Comparison of ENCODE assay signal across 13 mouse cellular contexts in genomic region chr11:24094086-24094487, GRCm38 (mm10). TPM values are rescaled to one million over a fixed set of nuclear protein-coding genes. Genes with fewer than 3 reads are reported as not detected.
DNase-seq lines count a peak whose midpoint lies in the region; ATAC-seq and TF ChIP-seq lines count a peak whose summit lies in the region.
"Had no signal": no experiment of that assay in that cellular context is flagged by ENCODE, and none has a peak within 500 bp of the region (broad histone marks: within the 10 kb centered on the region; RNA-seq: fewer than 3 reads in every experiment).

No protein-coding gene starts in this region.

- peaks cover 48% of the 10 kb centered on the region for H3K27me3 ChIP-seq in kidney, postnatal 0 days (ENCODE audit: insufficient read depth, low read length)
- H3K27me3 ChIP-seq in kidney, embryonic 15.5 days = peaks cover 90% of the 10 kb centered on the region
- H3K27me3 ChIP-seq in G1E (ENCODE audit: insufficient read depth, low read length) = no peaks in the 10 kb centered on the region
- H3K27me3 ChIP-seq in liver, postnatal 0 days (ENCODE audit: insufficient read depth, low read length) = no peaks in the 10 kb centered on the region

- no peaks in the 10 kb centered on the region for H3K36me3 ChIP-seq in kidney, postnatal 0 days (ENCODE audit: insufficient read depth, low read length)
- no peaks in the 10 kb centered on the region for H3K36me3 ChIP-seq in kidney, embryonic 15.5 days
- H3K36me3 ChIP-seq in G1E (replicated peaks) = peaks cover 75% of the 10 kb centered on the region
- no peaks in the 10 kb centered on the region for H3K36me3 ChIP-seq in liver, postnatal 0 days (replicated peaks; ENCODE audit: insufficient read depth, low read length)

- H3K4me2 ChIP-seq in kidney, postnatal 0 days (ENCODE audit: low read length) = no peak overlapping the region
- H3K4me2 ChIP-seq in kidney, embryonic 15.5 days = no peak overlapping the region
- H3K4me2 ChIP-seq in liver, postnatal 0 days (ENCODE audit: low read depth, low read length) = no peak overlapping the region

- H3K4me3 ChIP-seq in kidney, postnatal 0 days (replicated peaks; ENCODE audit: low read depth, low read length) = no peak overlapping the region
- no peak overlapping the region for H3K4me3 ChIP-seq in kidney, embryonic 15.5 days (replicated peaks)
- no peak overlapping the region for H3K4me3 ChIP-seq in G1E (ENCODE audit: low read depth, low read length)
- H3K4me3 ChIP-seq in liver, postnatal 0 days (ENCODE audit: low read depth, low read length) = no peak overlapping the region

- TF ChIP-seq POLR2A in brain, embryonic 14.5 days (IDR thresholded peaks at IDR 0.05; ENCODE audit: borderline replicate concordance, extremely low read depth, insufficient read depth, insufficient read length, poor library complexity, severe bottlenecking) = no peak

- TF ChIP-seq EP300 in liver, postnatal 0 days (IDR thresholded peaks at IDR 0.05; ENCODE audit: low read depth) = no peak

- TF ChIP-seq CTCF in kidney, postnatal 0 days (IDR thresholded peaks at IDR 0.05; ENCODE audit: low read depth) = peak; percentile 47; the same call in 1 of the 2 replicates
- TF ChIP-seq CTCF in G1E (IDR thresholded peaks at IDR 0.05; ENCODE audit: low read depth, low read length) = no peak
- peak; percentile 50; the same call in 1 of the 2 replicates for TF ChIP-seq CTCF in brain, embryonic 14.5 days (IDR thresholded peaks at IDR 0.05; ENCODE audit: borderline replicate concordance, extremely low read depth, insufficient read depth, insufficient read length)
- peak; percentile 47 for TF ChIP-seq CTCF in liver, postnatal 0 days (IDR thresholded peaks at IDR 0.05; ENCODE audit: low read depth)

- no peaks in the 10 kb centered on the region for H3K4me1 ChIP-seq in kidney, postnatal 0 days (replicated peaks; ENCODE audit: insufficient read depth, low read length)
- peaks cover 9% of the 10 kb centered on the region; the same call in 1 of the 2 replicates for H3K4me1 ChIP-seq in kidney, embryonic 15.5 days
- peaks cover 76% of the 10 kb centered on the region for H3K4me1 ChIP-seq in G1E (ENCODE audit: insufficient read depth, low read depth, low read length)
- H3K4me1 ChIP-seq in liver, postnatal 0 days (ENCODE audit: insufficient read depth) = no peaks in the 10 kb centered on the region

- DNase-seq in kidney, postnatal 0 days (ENCODE audit: low spot score) = peak; percentile 40
- DNase-seq in G1E (ENCODE audit: low spot score) = no peak
- DNase-seq in brain, embryonic 14.5 days (ENCODE audit: low read depth) = peak; percentile 65
- no peak for DNase-seq in liver, postnatal 0 days
- no peak for DNase-seq in adrenal gland, postnatal 14 days
- DNase-seq in T-cell, adult 2 months (ENCODE audit: low spot score) = no peak
- DNase-seq: embryo, embryonic 11 days; gastrocnemius, postnatal 14 days; lung, adult 2 months had no signal

- 51% methylated on average over 5 of the region's 5 CpGs for WGBS in kidney, postnatal 0 days
- 52% methylated on average over 5 of the region's 5 CpGs for WGBS in kidney, embryonic 15.5 days
- WGBS in liver, postnatal 0 days (ENCODE audit: insufficient replicate concordance) = 55% methylated on average over 5 of the region's 5 CpGs

- no peaks in the 10 kb centered on the region for H3K9me3 ChIP-seq in kidney, postnatal 0 days (replicated peaks; ENCODE audit: low read length)
- no peaks in the 10 kb centered on the region for H3K9me3 ChIP-seq in kidney, embryonic 15.5 days (replicated peaks)
- H3K9me3 ChIP-seq in G1E (replicated peaks) = no peaks in the 10 kb centered on the region
- H3K9me3 ChIP-seq in liver, postnatal 0 days (ENCODE audit: low read length) = no peaks in the 10 kb centered on the region

- H3K27ac ChIP-seq in kidney, postnatal 0 days = no peak overlapping the region
- no peak overlapping the region for H3K27ac ChIP-seq in kidney, embryonic 15.5 days
- no peak overlapping the region for H3K27ac ChIP-seq in liver, postnatal 0 days (ENCODE audit: low read depth)

- ATAC-seq in kidney, postnatal 0 days (replicated peaks; ENCODE audit: low FRiP score, low read depth) = no peak
- ATAC-seq in kidney, embryonic 15.5 days (replicated peaks; ENCODE audit: low FRiP score) = no peak
- peak; percentile 35; the same call in 1 of the 2 replicates for ATAC-seq in G1E (ENCODE audit: extremely low read depth, insufficient number of reproducible peaks, low FRiP score, poor library complexity, severe bottlenecking)
- no peak for ATAC-seq in liver, postnatal 0 days

- no peak overlapping the region for H3K9ac ChIP-seq in kidney, postnatal 0 days (ENCODE audit: low read depth, low read length)
- H3K9ac ChIP-seq in kidney, embryonic 15.5 days = no peak overlapping the region
- H3K9ac ChIP-seq in liver, postnatal 0 days (replicated peaks) = no peak overlapping the region

RNA-seq across cellular contexts. Expression of gene Bcl11a, which starts 16.2 kb away (rescaled TPM):
- polyA plus RNA-seq in kidney, postnatal 0 days (2015; fragmentation: Nextera tagmentation; extraction: Ambion mirVana) = 0.95 and 1.3 TPM in 2 replicates
- polyA plus RNA-seq in kidney, embryonic 15.5 days (2015; fragmentation: Nextera tagmentation; extraction: Ambion mirVana) = 2.9 and 3.6 TPM in 2 replicates
- 93.2 and 102 TPM in 2 replicates for total RNA-seq in G1E (2014; fragmentation: Nextera tagmentation)
- 20.6 and 25.4 TPM in 2 replicates for total RNA-seq in G1E (2017)
- 53.5 and 54.9 TPM in 2 replicates for polyA plus RNA-seq in G1E (2012)
- polyA plus RNA-seq in brain, embryonic 14.5 days (2012; rRNA removed) = 70.1 and 88.6 TPM in 2 replicates
- polyA plus RNA-seq in liver, postnatal 0 days (2015; fragmentation: Nextera tagmentation; extraction: Ambion mirVana) = 6.6 and 10.3 TPM in 2 replicates
- 5.1 and 9.7 TPM in 2 replicates for total RNA-seq in adrenal gland, postnatal 14 days (2021)

RNA-seq across cellular contexts. Expression of gene A830031A19Rik, which starts 19.2 kb away (rescaled TPM):
- not detected in 2 replicates for polyA plus RNA-seq in kidney, postnatal 0 days (2015; fragmentation: Nextera tagmentation; extraction: Ambion mirVana)
- polyA plus RNA-seq in kidney, embryonic 15.5 days (2015; fragmentation: Nextera tagmentation; extraction: Ambion mirVana) = not detected in 2 replicates
- not detected in 2 replicates for total RNA-seq in G1E (2014; fragmentation: Nextera tagmentation)
- 0.16 TPM in 1 of 2 replicates, not detected in the other for total RNA-seq in G1E (2017)
- not detected in 2 replicates for polyA plus RNA-seq in G1E (2012)
- polyA plus RNA-seq in brain, embryonic 14.5 days (2012; rRNA removed) = 0.15 and 0.16 TPM in 2 replicates
- polyA plus RNA-seq in liver, postnatal 0 days (2015; fragmentation: Nextera tagmentation; extraction: Ambion mirVana) = not detected in 2 replicates
- total RNA-seq in adrenal gland, postnatal 14 days (2021) = not detected in 2 replicates
- total RNA-seq: gastrocnemius, postnatal 14 days had no signal
- polyA plus RNA-seq: lung, adult 2 months; neural tube, embryonic 11.5 days; spleen, adult 2 months; urinary bladder, adult 2 months had no signal

Comparison
In these comparisons a context has a peak if more than half of its experiments do, and no peak if none do; other contexts are left out.
1. DNase-seq: peak in kidney, postnatal 0 days (single experiment) and brain, embryonic 14.5 days (single experiment); none in G1E (single experiment), liver, postnatal 0 days (single experiment), adrenal gland, postnatal 14 days (single experiment) and T-cell, adult 2 months (single experiment).